Mouse (Mus musculus): ENCODE measurements around the gene Mpzl1.

DNA sequence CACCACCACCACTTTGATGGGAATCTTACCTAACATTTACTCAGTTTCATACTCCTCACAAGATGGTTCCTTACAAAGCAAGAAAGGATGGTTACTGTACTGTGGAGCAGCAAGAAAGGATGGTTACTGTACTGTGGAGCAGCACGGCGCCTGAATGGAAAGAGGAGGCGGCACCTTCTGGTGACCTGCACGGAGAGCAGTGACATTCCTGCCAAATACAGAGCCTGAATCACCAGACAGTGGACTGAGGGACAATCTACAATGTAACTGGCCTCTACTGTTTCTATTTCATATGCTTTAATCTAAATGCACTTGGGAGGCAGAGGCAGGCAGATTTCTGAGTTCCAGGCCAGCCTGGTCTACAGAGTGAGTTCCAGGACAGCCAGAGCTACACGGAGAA is 9.3 kb downstream of the Mpzl1 start:
- no peak for TF ChIP-seq POLR2A (IDR thresholded peaks at IDR 0.05; ENCODE audit: extremely low read depth, insufficient read depth, low read length)
- no peak for TF ChIP-seq CTCF (IDR thresholded peaks at IDR 0.05; ENCODE audit: extremely low read depth, insufficient read depth, low read length)
